Mouse (Mus musculus): ENCODE results near the gene Ankrd27. TPM values are rescaled to one million over a fixed set of nuclear protein-coding genes. Genes with fewer than 3 reads are reported as not detected.

The Ankrd27 gene
- polyA plus RNA-seq, 1 experiment from 2014 or later: 14.2 TPM

DNA sequence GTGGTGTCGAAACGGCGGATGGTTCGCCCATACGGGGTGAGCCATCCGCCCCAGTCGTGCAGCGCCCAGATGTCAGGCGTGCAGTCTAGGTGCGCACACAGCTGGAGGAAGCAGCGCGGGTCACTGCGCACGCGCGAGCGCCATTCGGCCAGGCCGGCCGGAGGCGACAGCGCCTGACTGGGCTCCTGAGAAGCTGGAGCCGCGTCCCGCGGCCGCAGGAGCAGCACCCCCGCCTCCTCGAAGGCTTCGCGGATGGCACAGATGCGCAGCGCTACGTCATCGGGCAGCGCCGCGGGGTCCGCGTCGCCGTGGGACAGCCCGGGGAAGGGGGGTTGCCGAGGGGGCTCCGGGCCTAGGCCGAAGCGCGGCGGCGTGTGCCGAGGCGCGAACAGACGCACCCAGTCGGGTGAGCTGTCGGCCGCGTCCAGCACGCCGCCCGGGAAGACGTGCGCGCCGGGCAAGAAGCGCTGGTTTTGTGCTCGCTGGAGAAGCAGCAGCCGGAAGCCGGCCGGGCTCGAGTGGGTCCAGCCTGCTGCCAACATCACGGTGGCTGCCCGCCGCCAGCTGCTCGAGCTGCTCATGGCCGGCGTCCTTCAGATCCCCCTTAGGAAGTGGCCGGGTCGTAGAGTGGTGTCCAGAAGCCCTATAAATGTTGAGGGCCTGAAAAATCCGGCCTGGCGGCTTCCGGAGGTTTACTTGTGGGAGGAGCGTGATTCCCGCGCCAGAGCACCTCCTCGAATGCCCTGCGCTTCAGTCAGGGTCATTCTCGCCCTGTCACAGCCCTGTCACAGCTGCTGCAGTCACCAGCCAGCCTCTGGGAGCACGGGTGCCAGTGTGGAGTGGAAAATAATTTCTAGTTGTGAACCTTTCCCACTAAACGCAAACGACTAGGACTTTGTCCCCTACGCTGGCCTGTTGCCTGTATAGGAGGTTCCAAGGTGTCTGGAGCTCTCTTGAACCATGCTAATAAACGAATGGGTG is 30.5 kb upstream of the Ankrd27 start:
- H3K9me3 ChIP-seq (ENCODE audit: low read length): no peaks in the 10 kb centered on the region
- no peak for TF ChIP-seq CTCF (IDR thresholded peaks at IDR 0.05; ENCODE audit: low read depth)
- 0 out of 2 replicates have a peak, but pooled peaks have one; percentile 29 for TF ChIP-seq EP300 (IDR thresholded peaks at IDR 0.05; ENCODE audit: low read depth)
- no peaks in the 10 kb centered on the region for H3K27me3 ChIP-seq (ENCODE audit: insufficient read depth, low read length)
- H3K27ac ChIP-seq (ENCODE audit: low read depth): peak overlapping the region; percentile 97
- ATAC-seq (peak; percentile 80), DNase-seq (peak; percentile 91)
- H3K9ac ChIP-seq (replicated peaks): peak overlapping the region; percentile 92
- H3K4me1 ChIP-seq (ENCODE audit: insufficient read depth): peaks cover 46% of the 10 kb centered on the region
- under 1% methylated on average over 79 of the region's 93 CpGs for WGBS (ENCODE audit: insufficient replicate concordance)
- H3K4me3 ChIP-seq (ENCODE audit: low read depth, low read length): peak overlapping the region; percentile 85
- H3K36me3 ChIP-seq (replicated peaks; ENCODE audit: insufficient read depth, low read length): peaks cover 8% of the 10 kb centered on the region
- peak overlapping the region; percentile 97 for H3K4me2 ChIP-seq (ENCODE audit: low read depth, low read length)

- H3K27ac ChIP-seq (ENCODE audit: low read depth): peak within 1 kb of the TSS; percentile 97
- H3K36me3 ChIP-seq (replicated peaks; ENCODE audit: insufficient read depth, low read length): peaks cover under 1% of the 10 kb centered on the region
- 46% methylated on average over 4 of the region's 4 CpGs for WGBS (ENCODE audit: insufficient replicate concordance)
- peak within 1 kb of the TSS; percentile 92 for H3K9ac ChIP-seq (replicated peaks)
- H3K4me3 ChIP-seq (ENCODE audit: low read depth, low read length): peak within 1 kb of the TSS; percentile 85
- no peak for TF ChIP-seq CTCF (IDR thresholded peaks at IDR 0.05; ENCODE audit: low read depth)
- TF ChIP-seq EP300 (IDR thresholded peaks at IDR 0.05; ENCODE audit: low read depth): no peak
- no peaks in the 10 kb centered on the region for H3K9me3 ChIP-seq (ENCODE audit: low read length)
- DNase-seq (no peak), ATAC-seq (no peak)
- H3K4me1 ChIP-seq (ENCODE audit: insufficient read depth): peaks cover 47% of the 10 kb centered on the region
- H3K4me2 ChIP-seq (ENCODE audit: low read depth, low read length): peak within 1 kb of the TSS; percentile 97
- no peaks in the 10 kb centered on the region for H3K27me3 ChIP-seq (ENCODE audit: insufficient read depth, low read length)
Observed at GRCm38 (mm10) chr7:35556205-35556603, 29.8 kb upstream of the Ankrd27 start, which contains the start of gene Nudt19. Gene Nudt19 (minus strand): TSS chr7:35556304.

DNA sequence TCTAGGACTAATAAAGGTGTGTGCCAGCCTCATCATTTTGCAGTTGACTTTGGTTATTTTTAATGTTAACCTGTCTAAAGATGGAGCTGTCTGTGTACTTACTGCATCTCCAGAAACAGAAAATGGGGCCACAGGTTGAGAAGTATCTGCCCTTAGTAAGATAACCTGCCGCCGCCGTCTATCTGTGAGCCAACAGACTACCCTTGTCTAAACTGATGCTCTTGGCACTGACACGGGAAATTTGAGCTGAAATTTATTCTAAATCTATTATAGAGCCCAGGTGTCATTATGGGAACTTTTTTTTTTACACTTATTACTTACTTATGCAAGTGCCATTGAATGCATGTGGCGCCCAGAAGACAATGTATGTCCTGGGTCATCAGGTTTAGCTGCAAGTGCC is 29.1 kb upstream of the Ankrd27 start:
- Histone ChIP-seq H3K4me2 (ENCODE audit: low read depth, low read length) (peak overlapping the region; percentile 97), H3K4me3 (ENCODE audit: low read depth, low read length) (peak overlapping the region; percentile 85; the same call in 1 of the 2 replicates), H3K9ac (replicated peaks) (peak overlapping the region; percentile 92), H3K36me3 (replicated peaks; ENCODE audit: insufficient read depth, low read length) (no peaks in the 10 kb centered on the region), H3K27me3 (ENCODE audit: insufficient read depth, low read length) (no peaks in the 10 kb centered on the region), H3K9me3 (ENCODE audit: low read length) (no peaks in the 10 kb centered on the region), H3K27ac (ENCODE audit: low read depth) (peak overlapping the region; percentile 97), H3K4me1 (ENCODE audit: insufficient read depth) (peaks cover 47% of the 10 kb centered on the region)
- TF ChIP-seq EP300 (IDR thresholded peaks at IDR 0.05; ENCODE audit: low read depth): peak; percentile 95
- TF ChIP-seq CTCF (IDR thresholded peaks at IDR 0.05; ENCODE audit: low read depth): no peak
- peak; percentile 51 for DNase-seq
- ATAC-seq: peak; percentile 14; the same call in 1 of the 2 replicates
- 61% methylated on average over 5 of the region's 5 CpGs for WGBS (ENCODE audit: insufficient replicate concordance)

GRCm38 (mm10) chr7:35557577-35557976 is 28.5 kb upstream of the Ankrd27 start:
- ATAC-seq (peak; percentile 5; the same call in 1 of the 2 replicates), DNase-seq (no peak)
- Histone ChIP-seq H3K4me3 (ENCODE audit: low read depth, low read length) (no peak overlapping the region), H3K9ac (replicated peaks) (no peak overlapping the region), H3K27ac (ENCODE audit: low read depth) (peak overlapping the region; percentile 97), H3K4me2 (ENCODE audit: low read depth, low read length) (peak overlapping the region; percentile 97), H3K27me3 (ENCODE audit: insufficient read depth, low read length) (no peaks in the 10 kb centered on the region), H3K9me3 (ENCODE audit: low read length) (no peaks in the 10 kb centered on the region), H3K36me3 (replicated peaks; ENCODE audit: insufficient read depth, low read length) (no peaks in the 10 kb centered on the region), H3K4me1 (ENCODE audit: insufficient read depth) (peaks cover 47% of the 10 kb centered on the region)
- TF ChIP-seq CTCF (IDR thresholded peaks at IDR 0.05; ENCODE audit: low read depth) (no peak), EP300 (IDR thresholded peaks at IDR 0.05; ENCODE audit: low read depth) (peak; percentile 64; the same call in 1 of the 2 replicates)
- 34% methylated on average over 3 of the region's 3 CpGs for WGBS (ENCODE audit: insufficient replicate concordance)

DNA sequence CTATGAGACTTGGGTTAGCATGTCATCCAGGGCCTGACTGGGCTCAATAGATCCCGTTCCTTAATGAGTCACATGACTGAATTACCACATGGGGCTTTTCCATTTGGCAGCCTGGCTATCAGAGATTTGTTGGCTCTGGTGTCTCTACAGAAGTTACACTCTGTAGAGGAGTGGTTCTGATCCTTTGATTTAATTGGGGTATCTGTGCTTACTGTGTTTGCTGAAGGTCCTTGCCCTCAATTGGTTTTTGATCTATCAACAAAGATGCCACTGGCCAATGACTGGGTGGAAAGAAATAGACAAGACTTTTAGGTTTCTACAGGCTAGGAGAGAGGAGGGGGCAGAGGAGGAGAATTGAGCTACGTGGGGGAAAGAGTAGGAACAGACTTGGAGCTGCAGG is 27.4 kb upstream of the Ankrd27 start:
- Histone ChIP-seq H3K4me3 (ENCODE audit: low read depth, low read length) (no peak overlapping the region), H3K9ac (replicated peaks) (no peak overlapping the region), H3K4me1 (ENCODE audit: insufficient read depth) (peaks cover 47% of the 10 kb centered on the region), H3K36me3 (replicated peaks; ENCODE audit: insufficient read depth, low read length) (no peaks in the 10 kb centered on the region), H3K27me3 (ENCODE audit: insufficient read depth, low read length) (no peaks in the 10 kb centered on the region), H3K9me3 (ENCODE audit: low read length) (no peaks in the 10 kb centered on the region), H3K27ac (ENCODE audit: low read depth) (0 out of 2 replicates have a peak overlapping the region, but pooled peaks have one; percentile 97), H3K4me2 (ENCODE audit: low read depth, low read length) (no peak overlapping the region)
- no peak for DNase-seq
- no peak for ATAC-seq
- TF ChIP-seq EP300 (IDR thresholded peaks at IDR 0.05; ENCODE audit: low read depth) (no peak), CTCF (IDR thresholded peaks at IDR 0.05; ENCODE audit: low read depth) (no peak)
- WGBS (ENCODE audit: insufficient replicate concordance): 61% methylated on average over 2 of the region's 2 CpGs

DNA sequence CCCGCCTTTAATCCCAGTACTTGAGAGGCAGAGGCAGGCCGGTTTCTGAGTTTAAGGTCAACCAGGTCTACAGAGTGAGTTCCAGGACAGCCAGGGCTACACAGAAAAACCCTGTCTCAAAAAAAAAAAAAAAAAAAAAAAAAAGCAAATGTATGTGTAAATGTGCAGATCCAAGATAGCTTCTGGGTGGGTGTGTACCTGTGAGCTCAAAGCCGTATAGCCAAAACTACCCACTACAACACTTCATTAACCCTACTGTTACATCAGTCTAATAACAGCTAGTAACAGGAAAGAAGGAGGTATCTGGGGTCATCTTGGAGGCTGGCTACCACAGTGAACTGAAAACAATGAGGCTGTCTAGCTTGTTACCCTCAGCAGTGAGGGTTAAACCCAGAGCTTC is 26.2 kb upstream of the Ankrd27 start:
- ATAC-seq (peak; percentile 20), DNase-seq (no peak)
- Histone ChIP-seq H3K27me3 (ENCODE audit: insufficient read depth, low read length) (no peaks in the 10 kb centered on the region), H3K4me3 (ENCODE audit: low read depth, low read length) (no peak overlapping the region), H3K27ac (ENCODE audit: low read depth) (peak overlapping the region; percentile 97), H3K36me3 (replicated peaks; ENCODE audit: insufficient read depth, low read length) (no peaks in the 10 kb centered on the region), H3K9me3 (ENCODE audit: low read length) (no peaks in the 10 kb centered on the region), H3K4me2 (ENCODE audit: low read depth, low read length) (peak overlapping the region; percentile 40; the same call in 1 of the 2 replicates), H3K9ac (replicated peaks) (0 out of 2 replicates have a peak overlapping the region, but pooled peaks have one; percentile 12), H3K4me1 (ENCODE audit: insufficient read depth) (peaks cover 40% of the 10 kb centered on the region)
- 57% methylated on average over 3 of the region's 3 CpGs for WGBS (ENCODE audit: insufficient replicate concordance)
- no peak for TF ChIP-seq CTCF (IDR thresholded peaks at IDR 0.05; ENCODE audit: low read depth)
- peak; percentile 87 for TF ChIP-seq EP300 (IDR thresholded peaks at IDR 0.05; ENCODE audit: low read depth)

All from liver, postnatal 0 days (tissue).